Mouse (Mus musculus) urinary bladder, postnatal 36 days (tissue): ENCODE data around the gene Papss2.

Source experiments
- DNase-seq, 2 experiments: peaks; one replicate each; pipeline ENCODE4 v3.0.0; 2022; ENCODE audit warnings: low spot score in 2 of 2, mixed read lengths in 1 of 2

Gene Papss2

GRCm38 (mm10) chr19:32710288-32710687 lies 114.7 kb downstream of the Papss2 start:
- DNase-seq = no peak

DNA sequence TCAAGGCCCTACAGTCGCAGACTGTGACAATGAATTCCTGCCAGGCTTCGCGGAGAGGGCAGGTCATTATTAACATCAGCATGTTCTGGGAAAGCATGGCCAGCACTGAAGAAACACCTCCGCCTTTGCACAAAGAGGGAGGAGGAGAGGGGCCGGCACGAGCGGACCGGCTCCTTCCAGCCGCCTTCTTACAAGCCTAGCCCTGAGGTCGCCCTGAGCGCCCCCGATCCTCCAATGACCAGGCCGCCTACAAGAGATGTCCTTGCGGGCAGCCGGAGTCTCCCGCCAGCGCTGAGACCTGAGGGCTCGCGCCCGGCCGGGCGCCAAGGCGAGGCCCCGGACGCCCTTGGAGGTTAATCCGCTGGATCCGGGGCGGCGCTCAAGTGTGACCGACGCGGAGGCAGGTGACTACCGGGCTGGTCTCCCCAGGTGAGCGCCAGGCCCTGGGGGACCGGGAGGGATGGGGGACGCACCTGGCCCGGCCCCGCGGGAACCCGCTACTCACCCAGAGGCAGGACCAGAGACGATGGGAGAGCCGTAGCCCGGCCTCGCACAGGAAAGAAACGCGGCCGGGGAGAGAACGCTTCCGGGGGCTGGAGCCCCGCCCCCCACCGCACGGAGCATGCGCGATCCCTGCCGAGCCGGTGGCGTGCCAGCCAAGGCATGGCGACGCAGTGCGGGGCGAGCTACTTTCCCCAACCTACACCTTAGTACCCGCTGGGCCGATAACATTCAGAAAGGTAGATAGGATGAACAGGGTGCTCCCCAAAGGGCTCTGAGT lies 116.4 kb downstream of the Papss2 start:
- DNase-seq = peak; percentile 87 to 90

- DNase-seq = peak; percentile 41 to 72
These were observed 117.0 kb downstream of the Papss2 start for GRCm38 (mm10) chr19:32712588-32713042.

DNA sequence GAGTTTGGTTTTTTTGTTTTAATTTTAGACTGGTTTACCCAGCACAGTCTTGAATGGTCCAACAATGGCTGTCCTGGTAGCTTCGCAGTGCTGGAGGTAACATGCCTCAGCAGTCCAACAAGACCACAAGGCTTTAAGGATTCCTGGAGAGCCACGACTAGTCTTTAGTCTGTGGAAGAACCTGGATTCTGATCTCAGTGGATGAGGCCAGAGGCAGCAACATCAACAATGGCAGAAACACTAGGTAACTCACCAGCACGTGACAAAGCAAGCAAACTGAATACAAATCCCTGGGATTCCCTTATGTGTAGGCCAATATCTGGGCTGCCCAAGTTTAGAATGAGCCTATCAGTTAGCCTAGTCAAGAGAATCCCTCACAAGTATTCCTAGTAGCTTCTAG lies 117.9 kb downstream of the Papss2 start:
- no peak for DNase-seq

GRCm38 (mm10) chr19:32715201-32715600 lies 119.6 kb downstream of the Papss2 start:
- peak; percentile 68 to 76 for DNase-seq

- no peak for DNase-seq
These were observed 120.1 kb downstream of the Papss2 start for GRCm38 (mm10) chr19:32715681-32716080.
